Mouse (Mus musculus) frontal cortex, postnatal 36 days (tissue): ENCODE data around the gene Gm21800.
"Not testable (repeated sequence)": the region's sequence is repeated elsewhere in the genome, so short reads cannot be mapped to it uniquely, and the experiment has no call there.

ENCODE experiments used
- DNase-seq, 2 experiments: peaks; one replicate each; pipeline ENCODE4 v3.0.0; 2022; ENCODE audit warnings: low spot score in 2 of 2

Gm21800 gene

GRCm38 (mm10) chrY:41406198-41406597 lies at the start of gene Gm21800:
TSS of gene Gm21800 (plus strand) at chrY:41406498.
- not testable (repeated sequence) for DNase-seq
